ENCODE assay signal across 14 mouse cellular contexts in the genomic region with DNA sequence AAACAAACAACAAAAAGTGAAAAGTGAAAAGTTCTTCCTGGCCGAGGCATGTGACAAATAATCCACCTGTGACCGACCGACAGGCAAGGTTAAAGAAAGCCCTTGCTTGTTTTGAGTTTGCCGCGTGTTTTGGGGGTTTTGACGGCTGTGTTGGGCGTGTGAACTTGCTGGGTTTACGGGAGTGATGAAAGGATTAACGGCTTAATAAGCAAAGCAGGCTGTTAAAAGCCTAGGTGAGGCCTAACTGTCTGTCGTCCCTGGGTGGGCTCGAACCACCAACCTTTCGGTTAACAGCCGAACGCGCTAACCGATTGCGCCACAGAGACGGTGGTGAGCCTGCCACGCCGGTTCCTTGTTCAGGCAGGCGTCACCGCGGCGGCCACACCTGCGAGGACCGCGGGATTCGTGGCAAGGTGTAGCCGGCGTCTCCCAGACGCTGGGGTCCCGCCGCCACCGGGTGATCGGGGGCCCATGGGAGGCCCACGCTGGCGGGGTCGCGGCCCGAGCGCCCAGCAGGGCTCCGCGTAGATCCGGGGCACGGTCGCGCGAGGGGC. TPM values are rescaled to one million over a fixed set of nuclear protein-coding genes. Genes with fewer than 3 reads are reported as not detected.
DNase-seq lines count a peak whose midpoint lies in the region; ATAC-seq and TF ChIP-seq lines count a peak whose summit lies in the region.
"Not testable (repeated sequence)": the region's sequence is repeated elsewhere in the genome, so short reads cannot be mapped to it uniquely, and the experiment has no call there.
"Had no signal": no experiment of that assay in that cellular context is flagged by ENCODE, and none has a peak within 500 bp of the region (broad histone marks: within the 10 kb centered on the region; RNA-seq: fewer than 3 reads in every experiment).

No protein-coding gene starts in this region.

- H3K27me3 ChIP-seq in embryonic facial prominence, embryonic 14.5 days (replicated peaks; ENCODE audit: control insufficient read depth, insufficient read depth, low read length); heart, embryonic 16.5 days (ENCODE audit: control insufficient read depth, insufficient read depth, low read length); intestine, embryonic 16.5 days (replicated peaks; ENCODE audit: control insufficient read depth, insufficient read depth, low read length); liver, embryonic 16.5 days (ENCODE audit: control insufficient read depth, insufficient read depth, low read depth, low read length); lung, postnatal 0 days (replicated peaks; ENCODE audit: insufficient read depth, low read length); stomach, embryonic 14.5 days (ENCODE audit: control insufficient read depth, insufficient read depth, low read length): not testable (repeated sequence)
- peaks cover 16% of the 10 kb centered on the region for H3K27me3 ChIP-seq in liver, embryonic 12.5 days (replicated peaks)

- H3K27ac ChIP-seq in embryonic facial prominence, embryonic 14.5 days (replicated peaks; ENCODE audit: low read depth, low read length); heart, embryonic 16.5 days (ENCODE audit: low read length); intestine, embryonic 16.5 days (ENCODE audit: low read length); liver, embryonic 12.5 days; liver, embryonic 16.5 days (ENCODE audit: low read length); lung, postnatal 0 days (ENCODE audit: low read length); stomach, embryonic 14.5 days (ENCODE audit: low read length): not testable (repeated sequence)

- H3K36me3 ChIP-seq in embryonic facial prominence, embryonic 14.5 days (ENCODE audit: control insufficient read depth, insufficient read depth, low read length); heart, embryonic 16.5 days (ENCODE audit: control insufficient read depth, insufficient read depth); intestine, embryonic 16.5 days (ENCODE audit: control insufficient read depth, insufficient read depth, low read length); liver, embryonic 12.5 days; liver, embryonic 16.5 days (ENCODE audit: control insufficient read depth, insufficient read depth); lung, postnatal 0 days (ENCODE audit: insufficient read depth, low read length); stomach, embryonic 14.5 days (ENCODE audit: control insufficient read depth, insufficient read depth, low read length): not testable (repeated sequence)

- TF ChIP-seq CTCF in lung, postnatal 0 days (IDR thresholded peaks at IDR 0.05): not testable (repeated sequence)

- not testable (repeated sequence) for H3K4me1 ChIP-seq in embryonic facial prominence, embryonic 14.5 days (ENCODE audit: control insufficient read depth, insufficient read depth, low read length); heart, embryonic 16.5 days (ENCODE audit: control insufficient read depth, insufficient read depth, low read length); intestine, embryonic 16.5 days (ENCODE audit: control insufficient read depth, insufficient read depth, low read length); liver, embryonic 12.5 days; liver, embryonic 16.5 days (ENCODE audit: control insufficient read depth, low read depth, low read length); lung, postnatal 0 days (ENCODE audit: insufficient read depth, low read depth, low read length); stomach, embryonic 14.5 days (ENCODE audit: control insufficient read depth, insufficient read depth, low read length)

- not testable (repeated sequence) for H3K4me2 ChIP-seq in embryonic facial prominence, embryonic 14.5 days (ENCODE audit: low read depth, low read length); heart, embryonic 16.5 days (ENCODE audit: low read depth, low read length); intestine, embryonic 16.5 days (ENCODE audit: low read depth, low read length); liver, embryonic 12.5 days; liver, embryonic 16.5 days (ENCODE audit: low read depth, low read length); lung, postnatal 0 days (replicated peaks; ENCODE audit: low read depth, low read length); stomach, embryonic 14.5 days (replicated peaks; ENCODE audit: low read depth, low read length)

- WGBS in embryonic facial prominence, embryonic 14.5 days: no CpG with 5 or more reads among the region's 48 CpGs
- WGBS in heart, embryonic 16.5 days: no CpG with 5 or more reads among the region's 48 CpGs
- WGBS in intestine, embryonic 16.5 days: no CpG with 5 or more reads among the region's 48 CpGs
- no CpG with 5 or more reads among the region's 48 CpGs for WGBS in liver, embryonic 12.5 days (ENCODE audit: insufficient replicate concordance)
- WGBS in liver, embryonic 16.5 days (ENCODE audit: insufficient replicate concordance): no CpG with 5 or more reads among the region's 48 CpGs
- WGBS in lung, postnatal 0 days: no CpG with 5 or more reads among the region's 48 CpGs
- no CpG with 5 or more reads among the region's 48 CpGs for WGBS in stomach, embryonic 14.5 days

- H3K4me3 ChIP-seq in embryonic facial prominence, embryonic 14.5 days (ENCODE audit: low read depth, low read length); heart, embryonic 16.5 days (ENCODE audit: low read length); intestine, embryonic 16.5 days (ENCODE audit: low read length); liver, embryonic 12.5 days; liver, embryonic 16.5 days (ENCODE audit: low read depth, low read length); lung, postnatal 0 days (ENCODE audit: low read depth, low read length); stomach, embryonic 14.5 days (ENCODE audit: low read depth, low read length): not testable (repeated sequence)

- not testable (repeated sequence) for DNase-seq in embryonic facial prominence, embryonic 14.5 days (ENCODE audit: low spot score); lung, postnatal 0 days (ENCODE audit: low spot score)

- not testable (repeated sequence) for TF ChIP-seq EP300 in lung, postnatal 0 days (IDR thresholded peaks at IDR 0.05)

- H3K9ac ChIP-seq in embryonic facial prominence, embryonic 14.5 days (ENCODE audit: low read depth, low read length); heart, embryonic 16.5 days (ENCODE audit: low read length); intestine, embryonic 16.5 days (ENCODE audit: low read depth, low read length); liver, embryonic 12.5 days; liver, embryonic 16.5 days (ENCODE audit: low read depth, low read length); lung, postnatal 0 days (replicated peaks; ENCODE audit: low read depth); stomach, embryonic 14.5 days (replicated peaks; ENCODE audit: low read depth, low read length): not testable (repeated sequence)

- H3K9me3 ChIP-seq in embryonic facial prominence, embryonic 14.5 days (ENCODE audit: control insufficient read depth, low read length); heart, embryonic 16.5 days (replicated peaks; ENCODE audit: control insufficient read depth, low read length); intestine, embryonic 16.5 days (ENCODE audit: control insufficient read depth, low read length); liver, embryonic 12.5 days (replicated peaks); liver, embryonic 16.5 days (replicated peaks; ENCODE audit: control insufficient read depth, low read length); lung, postnatal 0 days (ENCODE audit: low read length); stomach, embryonic 14.5 days (ENCODE audit: control insufficient read depth, low read depth, low read length): not testable (repeated sequence)

- ATAC-seq in embryonic facial prominence, embryonic 14.5 days (ENCODE audit: low read depth): peak; percentile 3; the same call in 1 of the 2 replicates
- ATAC-seq in heart, embryonic 16.5 days (replicated peaks; ENCODE audit: extremely low read depth, insufficient read depth, low FRiP score): 0 out of 2 replicates have a peak, but pooled peaks have one; percentile 8
- peak; percentile 41 for ATAC-seq in intestine, embryonic 16.5 days
- ATAC-seq in liver, embryonic 12.5 days: peak; percentile 62
- peak; percentile 45 for ATAC-seq in liver, embryonic 16.5 days (ENCODE audit: low read depth)
- ATAC-seq in lung, postnatal 0 days: peak; percentile 27; the same call in 1 of the 2 replicates
- ATAC-seq in stomach, embryonic 14.5 days (ENCODE audit: insufficient number of reproducible peaks, insufficient read depth, low FRiP score, low read depth): peak; percentile 14; the same call in 1 of the 2 replicates

RNA-seq across cellular contexts. Expression of gene BC107364, which starts 6.9 kb away (rescaled TPM):
- polyA plus RNA-seq in embryonic facial prominence, embryonic 14.5 days (2014; fragmentation: Nextera tagmentation; extraction: Ambion mirVana): not detected in 2 replicates
- 1.3 and 1.5 TPM in 2 replicates for polyA plus RNA-seq in heart, embryonic 16.5 days (2015; fragmentation: Nextera tagmentation; extraction: Ambion mirVana)
- polyA plus RNA-seq in intestine, embryonic 16.5 days (2015; fragmentation: Nextera tagmentation; extraction: Ambion mirVana): 0.12 and 0.21 TPM in 2 replicates
- polyA plus RNA-seq in liver, embryonic 12.5 days (2016; fragmentation: Nextera tagmentation; extraction: Ambion mirVana): not detected in 2 replicates
- polyA plus RNA-seq in liver, embryonic 16.5 days (2015; fragmentation: Nextera tagmentation; extraction: Ambion mirVana): not detected in 2 replicates
- polyA plus RNA-seq in lung, postnatal 0 days (2015; fragmentation: Nextera tagmentation; extraction: Ambion mirVana): 0.12 and 0.19 TPM in 2 replicates
- polyA plus RNA-seq in stomach, embryonic 14.5 days (2014; fragmentation: Nextera tagmentation; extraction: Ambion mirVana): not detected in 2 replicates
- polyA plus RNA-seq: adrenal gland, adult 2 months; embryonic facial prominence, embryonic 10.5 days; erythroblast, embryonic 14.5 days; forebrain, embryonic 10.5 days; forebrain, embryonic 14.5 days; hindbrain, embryonic 11.5 days; hindbrain, embryonic 15.5 days had no signal

Comparison
In these comparisons a context has a peak if more than half of its experiments do, and no peak if none do; other contexts are left out.
1. ATAC-seq: peak in every context shown above with its lines; median percentile 62 in liver, embryonic 12.5 days; 45 in liver, embryonic 16.5 days; 41 in intestine, embryonic 16.5 days; 27 in lung, postnatal 0 days; 14 in stomach, embryonic 14.5 days; 8 in heart, embryonic 16.5 days; 3 in embryonic facial prominence, embryonic 14.5 days.